Mouse (Mus musculus): ENCODE results near the gene D630036H23Rik. TPM values are rescaled to one million over a fixed set of nuclear protein-coding genes. Genes with fewer than 3 reads are reported as not detected.

D630036H23Rik gene
- total RNA-seq, 2 experiments from 2014 or later = not detected

Other genes starting within 250 kb of the D630036H23Rik start
- 3.1 and 4.0 TPM in 2 replicates for gene Ankmy2, start 225.1 kb downstream of the D630036H23Rik start, total RNA-seq (2015; ENCODE audit: low replicate concordance)
- gene Ankmy2, start 225.1 kb downstream of the D630036H23Rik start, total RNA-seq (2017; ENCODE audit: low replicate concordance) = 4.4 and 9.1 TPM in 2 replicates
- gene Bzw2, start 224.1 kb downstream of the D630036H23Rik start, total RNA-seq (2015; ENCODE audit: low replicate concordance) = 18.4 and 19.4 TPM in 2 replicates
- gene Bzw2, start 224.1 kb downstream of the D630036H23Rik start, total RNA-seq (2017; ENCODE audit: low replicate concordance) = 14.8 and 18.3 TPM in 2 replicates
- gene Lrrc72, start 128.8 kb downstream of the D630036H23Rik start, total RNA-seq (2015; ENCODE audit: low replicate concordance) = not detected in 2 replicates
- gene Lrrc72, start 128.8 kb downstream of the D630036H23Rik start, total RNA-seq (2017; ENCODE audit: low replicate concordance) = not detected in 2 replicates
- not detected in 2 replicates for gene Sostdc1, start 68.0 kb downstream of the D630036H23Rik start, total RNA-seq (2015; ENCODE audit: low replicate concordance)
- not detected in 2 replicates for gene Sostdc1, start 68.0 kb downstream of the D630036H23Rik start, total RNA-seq (2017; ENCODE audit: low replicate concordance)
- gene Ispd, start 731 bp downstream of the D630036H23Rik start, total RNA-seq (2015; ENCODE audit: low replicate concordance) = 1.3 TPM in 1 of 2 replicates, not detected in the other
- gene Ispd, start 731 bp downstream of the D630036H23Rik start, total RNA-seq (2017; ENCODE audit: low replicate concordance) = 0.28 and 2.0 TPM in 2 replicates